Mouse (Mus musculus): ENCODE data around the gene Znhit2. TPM values are rescaled to one million over a fixed set of nuclear protein-coding genes. Genes with fewer than 3 reads are reported as not detected.

Gene Znhit2
- total and polyA plus RNA-seq, 3 experiments, result 27.0 to 37.3 TPM; not detected in 1

GRCm38 (mm10) chr19:6104476-6104875 is 43.5 kb downstream of the Znhit2 start:
- Histone ChIP-seq H3K9ac (ENCODE audit: control insufficient read depth, low read depth, low read length, poor library complexity, severe bottlenecking) (peak overlapping the region; percentile 37; the same call in 1 of the 2 replicates), H3K9me3 (replicated peaks; ENCODE audit: insufficient read depth, low read length) (no peaks in the 10 kb centered on the region), H3K27ac (ENCODE audit: control insufficient read depth, low read depth, low read length) (peak overlapping the region; percentile 82), H3K4me3 (ENCODE audit: control insufficient read depth in 1 of 2, insufficient read depth in 1 of 2, low read depth in 2 of 2, low read length in 2 of 2) (no peak overlapping the region; a peak in 1 of 4 replicates), H3K36me3 (ENCODE audit: control insufficient read depth in 1 of 2, insufficient read depth in 2 of 2, low read length in 2 of 2) (peaks cover 0 to 37% of the 10 kb centered on the region in 2 experiments; a peak in 2 of 4 replicates), H3K79me2 (ENCODE audit: control insufficient read depth, insufficient read depth, low read length, poor library complexity) (no peaks in the 10 kb centered on the region), H3K27me3 (ENCODE audit: control insufficient read depth in 1 of 2, insufficient read depth in 2 of 2, low read length in 2 of 2) (no peaks in the 10 kb centered on the region), H3K4me1 (ENCODE audit: control insufficient read depth in 1 of 2, insufficient read depth in 2 of 2, low read length in 2 of 2) (peaks cover 28 to 41% of the 10 kb centered on the region in 2 experiments)
- DNase-seq (ENCODE audit: low read depth, low spot score), result no peak
- TF ChIP-seq RAD21 (IDR thresholded peaks at IDR 0.05; ENCODE audit: low read depth, low read length), result no peak
- no peak for TF ChIP-seq USF1 (IDR thresholded peaks at IDR 0.05; ENCODE audit: low read depth, low read length)
- TF ChIP-seq HCFC1 (IDR thresholded peaks at IDR 0.05; ENCODE audit: low read depth, low read length), result peak; percentile 13; the same call in 1 of the 2 replicates
- TF ChIP-seq POLR2A (IDR thresholded peaks at IDR 0.05; ENCODE audit: control insufficient read depth in 1 of 2, insufficient read depth in 1 of 2, low read depth in 1 of 2, low read length in 2 of 2, poor library complexity in 1 of 2), result no peak
- TF ChIP-seq TCF12 (IDR thresholded peaks at IDR 0.05; ENCODE audit: low read depth, low read length), result peak; percentile 69; the same call in 1 of the 2 replicates
- TF ChIP-seq MEF2A (IDR thresholded peaks at IDR 0.05; ENCODE audit: extremely low read depth, insufficient replicate concordance, low read depth, low read length, poor library complexity, severe bottlenecking), result no peak
- TF ChIP-seq TBP (IDR thresholded peaks at IDR 0.05; ENCODE audit: low read depth, low read length), result no peak
- no peak for TF ChIP-seq CTCF (IDR thresholded peaks at IDR 0.05 in 2 of 3, conservative IDR thresholded peaks at IDR 0.05 in 1 of 3; ENCODE audit: control insufficient read depth in 1 of 3, insufficient read depth in 1 of 3, low read depth in 2 of 3, low read length in 3 of 3, poor library complexity in 1 of 3, severe bottlenecking in 1 of 3)
- TF ChIP-seq E2F4 (IDR thresholded peaks at IDR 0.05; ENCODE audit: borderline replicate concordance, low read depth, low read length), result no peak
- TF ChIP-seq NRF1 (IDR thresholded peaks at IDR 0.05; ENCODE audit: insufficient read depth, low read depth, low read length, poor library complexity, severe bottlenecking), result no peak
- TF ChIP-seq JUND (IDR thresholded peaks at IDR 0.05; ENCODE audit: low read depth, low read length), result no peak
- TF ChIP-seq MAX (IDR thresholded peaks at IDR 0.05; ENCODE audit: low read length), result no peak
- TF ChIP-seq CHD2 (IDR thresholded peaks at IDR 0.05; ENCODE audit: low read length), result no peak
- TF ChIP-seq ETS1 (IDR thresholded peaks at IDR 0.05; ENCODE audit: low read depth, low read length), result peak; percentile 62
- TF ChIP-seq USF2 (IDR thresholded peaks at IDR 0.05; ENCODE audit: borderline replicate concordance in 1 of 2, insufficient read depth in 1 of 2, low read depth in 1 of 2, low read length in 2 of 2), result no peak
- no peak for TF ChIP-seq UBTF (IDR thresholded peaks at IDR 0.05; ENCODE audit: borderline replicate concordance, insufficient read depth, low read depth, low read length)
- no peak for TF ChIP-seq ZNF384 (IDR thresholded peaks at IDR 0.05; ENCODE audit: low read depth, low read length)
- TF ChIP-seq BHLHE40 (IDR thresholded peaks at IDR 0.05; ENCODE audit: borderline replicate concordance, low read depth, low read length), result no peak
- no peak for TF ChIP-seq ZMIZ1 (IDR thresholded peaks at IDR 0.05; ENCODE audit: low read depth, low read length)
- peak; percentile 74; the same call in 1 of the 2 replicates for TF ChIP-seq SIN3A (IDR thresholded peaks at IDR 0.05; ENCODE audit: low read length)
- peak; percentile 67 for TF ChIP-seq GATA1 (IDR thresholded peaks at IDR 0.05; ENCODE audit: low read depth, low read length)
- TF ChIP-seq ZC3H11A (IDR thresholded peaks at IDR 0.05; ENCODE audit: low read depth, low read length), result no peak
- TF ChIP-seq TAL1 (IDR thresholded peaks at IDR 0.05; ENCODE audit: low read length), result peak; percentile 8; the same call in 1 of the 2 replicates
- no peak for TF ChIP-seq ELF1 (IDR thresholded peaks at IDR 0.05; ENCODE audit: low read depth, low read length)
- TF ChIP-seq NELFE (IDR thresholded peaks at IDR 0.05; ENCODE audit: low read depth, low read length), result 0 out of 2 replicates have a peak, but pooled peaks have one; percentile 37
- TF ChIP-seq POLR2AphosphoS5 (IDR thresholded peaks at IDR 0.05; ENCODE audit: borderline replicate concordance, low read depth, low read length), result no peak
- TF ChIP-seq GABPA (IDR thresholded peaks at IDR 0.05; ENCODE audit: low read depth, low read length), result no peak; the same call in 1 of the 2 replicates
- TF ChIP-seq MYC (IDR thresholded peaks at IDR 0.05; ENCODE audit: low read depth, low read length), result no peak
- no peak for TF ChIP-seq KAT2A (conservative IDR thresholded peaks at IDR 0.05; ENCODE audit: low read depth, low read length)
- TF ChIP-seq CHD1 (IDR thresholded peaks at IDR 0.05; ENCODE audit: low read depth, low read length), result no peak
- no peak for TF ChIP-seq RCOR1 (IDR thresholded peaks at IDR 0.05; ENCODE audit: low read depth, low read length)
- TF ChIP-seq MAFK (IDR thresholded peaks at IDR 0.05; ENCODE audit: borderline replicate concordance, low read depth, low read length), result no peak
- 0 out of 2 replicates have a peak, but pooled peaks have one; percentile 15 for TF ChIP-seq MAZ (IDR thresholded peaks at IDR 0.05; ENCODE audit: low read depth, low read length)
- peak; percentile 48; the same call in 1 of the 2 replicates for TF ChIP-seq MXI1 (IDR thresholded peaks at IDR 0.05; ENCODE audit: low read depth, low read length)
- TF ChIP-seq MYB (IDR thresholded peaks at IDR 0.05; ENCODE audit: low read depth, low read length), result no peak
- TF ChIP-seq POLR2AphosphoS2 (IDR thresholded peaks at IDR 0.05; ENCODE audit: low read length), result no peak
- peak; percentile 65 to 68; a peak in 3 of 4 replicates for TF ChIP-seq EP300 (IDR thresholded peaks at IDR 0.05; ENCODE audit: low read depth in 1 of 2, low read length in 2 of 2)

All from MEL (cell line).